Mouse (Mus musculus) E14TG2a.4 (cell line): ENCODE data around the gene Hap1.

Experiments
- CTCF ChIP-seq: conservative IDR thresholded peaks from 2 replicates; pipeline ENCODE4 v1.5.1; 2014; ENCODE audit warnings: low read length
- NANOG ChIP-seq: IDR thresholded peaks from 2 replicates; pipeline ENCODE4 v1.6.1; 2014; ENCODE audit warnings: borderline replicate concordance, low read length, mixed read lengths

- TF ChIP-seq CTCF (no peak), NANOG (no peak)
Observed at GRCm38 (mm10) chr11:100391081-100391883, 35.4 kb upstream of the Hap1 start.
